Mouse (Mus musculus): ENCODE measurements at regions not wholly inside any gene's neighbourhood (a gene's known extent, or its start where the extent isn't known, plus 50 kb on each side); places are given as distances from the start of the nearest gene placed in this dataset.

DNA sequence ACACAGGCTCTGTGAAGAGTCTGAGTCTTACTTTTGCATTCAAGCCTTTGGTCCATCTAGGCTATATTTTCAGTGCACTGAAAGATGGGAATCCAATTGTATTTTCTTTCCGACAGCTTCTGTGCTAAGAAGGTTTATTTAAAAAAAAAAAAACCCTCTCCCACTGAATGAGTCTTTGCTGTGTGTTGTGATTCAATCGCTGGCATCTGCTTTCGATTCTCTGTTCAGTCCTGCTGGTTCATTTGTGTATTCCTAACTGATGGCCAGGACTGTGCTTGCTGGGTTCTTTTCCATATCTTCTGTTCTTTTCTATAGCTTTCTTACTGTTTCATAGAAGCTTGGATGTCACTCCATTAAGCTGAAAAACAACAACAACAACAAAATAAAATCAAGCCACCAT is 132.9 kb downstream of the Tex36 start:
- no peak for ATAC-seq (ENCODE audit: low TSS enrichment)

DNA sequence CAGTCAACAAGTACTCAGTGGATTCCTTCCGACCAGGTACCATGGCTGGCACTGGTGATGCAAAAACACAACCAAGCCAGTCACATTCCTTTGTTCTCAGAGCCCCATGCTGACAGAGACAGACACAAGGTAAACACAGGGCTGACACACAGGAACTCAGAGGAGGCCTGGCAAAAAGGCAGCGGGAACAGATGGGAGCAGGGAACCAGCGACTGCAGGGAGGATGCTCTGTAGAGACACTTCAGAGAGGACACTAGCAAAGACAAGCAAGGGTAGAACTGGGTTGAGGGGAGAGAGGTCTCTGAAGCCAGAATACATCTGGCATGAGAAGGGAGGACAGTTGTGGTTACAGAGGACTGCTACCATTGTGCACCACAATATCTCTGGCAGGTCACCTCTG is 133.6 kb downstream of the Tex36 start:
- no peak for ATAC-seq (ENCODE audit: low TSS enrichment)

- no peak for ATAC-seq (ENCODE audit: low TSS enrichment)
Measured at GRCm38 (mm10) chr7:133467579-133467978, 134.4 kb downstream of the Tex36 start.

- ATAC-seq (ENCODE audit: low TSS enrichment), result no peak
Measured at GRCm38 (mm10) chr7:133459306-133459705, 142.7 kb downstream of the Tex36 start.

GRCm38 (mm10) chr7:133457436-133458324 is 144.3 kb downstream of the Tex36 start:
- ATAC-seq (ENCODE audit: low TSS enrichment), result no peak

DNA sequence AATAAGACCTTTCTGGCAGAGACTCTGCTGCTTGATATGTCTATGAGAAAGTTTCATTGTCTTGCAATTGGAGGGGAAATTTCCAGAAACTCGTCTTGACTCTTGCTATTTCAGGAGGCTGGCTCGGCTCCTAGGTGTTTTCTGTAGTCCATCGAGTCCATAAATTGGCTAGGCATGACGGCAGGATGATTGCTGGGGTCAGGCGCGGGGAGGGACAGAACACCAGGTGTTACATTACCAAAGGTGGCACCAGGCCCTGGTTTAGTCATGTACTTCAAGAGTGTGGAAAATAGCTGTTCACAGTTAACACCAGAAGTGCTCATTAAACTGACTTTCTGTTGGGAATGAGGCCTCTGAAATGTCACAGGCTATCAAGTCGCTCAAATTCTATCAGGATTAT is 151.7 kb downstream of the Tex36 start:
- ATAC-seq (ENCODE audit: low TSS enrichment), result no peak

DNA sequence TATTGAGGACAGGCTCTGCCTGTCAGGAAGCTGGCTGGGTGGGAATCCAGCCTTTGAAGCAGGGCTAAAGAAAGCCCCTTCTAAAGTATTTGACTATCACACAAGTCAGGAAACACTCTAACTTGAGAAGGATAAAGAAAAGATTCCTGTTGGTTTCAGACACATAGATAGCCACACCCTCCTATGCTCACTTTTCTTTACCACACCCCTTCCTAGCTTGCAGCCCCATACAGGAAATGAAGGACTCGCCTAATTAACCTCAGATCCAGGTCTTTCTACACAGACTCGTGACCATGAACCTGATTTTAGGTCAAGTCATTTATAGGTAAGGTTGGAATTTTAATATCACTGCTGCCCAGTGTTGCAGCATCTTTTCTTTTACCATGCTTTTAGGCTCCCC is 154.9 kb downstream of the Tex36 start:
- ATAC-seq (ENCODE audit: low TSS enrichment), result no peak

DNA sequence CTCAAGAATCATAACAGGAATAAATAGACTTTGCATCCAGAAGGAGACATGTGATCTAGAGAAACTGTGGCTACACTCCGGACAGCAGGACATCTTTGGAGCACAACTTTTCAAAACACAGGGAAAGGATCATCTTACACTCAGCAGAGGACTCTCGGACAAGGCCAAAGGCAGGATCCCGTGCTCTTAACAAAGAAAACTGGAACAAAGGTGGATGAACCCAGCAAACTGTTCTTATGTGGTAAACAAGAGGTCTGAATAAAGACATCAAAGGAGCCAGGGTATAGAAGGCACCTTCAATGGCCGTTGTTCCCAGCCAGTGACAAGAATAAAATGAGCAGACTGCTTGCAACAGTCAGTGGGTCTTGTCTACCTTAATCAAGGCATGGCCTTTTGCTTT is 160.3 kb downstream of the Tex36 start:
- no peak for ATAC-seq (ENCODE audit: low TSS enrichment)

DNA sequence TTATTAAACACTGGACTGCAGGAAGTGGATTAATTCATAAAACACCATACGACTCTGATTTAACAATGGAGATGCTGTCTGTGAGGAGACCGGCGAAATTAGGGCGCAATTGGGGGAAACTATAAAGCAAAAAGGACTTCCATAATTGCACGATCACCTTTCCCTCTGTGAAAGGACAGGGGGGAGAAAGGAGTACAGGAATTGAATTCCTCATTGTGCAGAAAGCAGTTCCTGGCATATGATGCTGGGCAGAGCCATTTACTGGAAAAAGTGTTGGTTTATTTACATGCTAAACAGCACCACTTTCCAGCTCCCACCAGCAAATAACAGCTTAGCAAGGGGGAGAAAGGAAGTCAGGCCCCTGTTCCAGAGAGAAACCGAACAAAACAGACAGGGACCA is 160.8 kb downstream of the Tex36 start:
- no peak for ATAC-seq (ENCODE audit: low TSS enrichment)

DNA sequence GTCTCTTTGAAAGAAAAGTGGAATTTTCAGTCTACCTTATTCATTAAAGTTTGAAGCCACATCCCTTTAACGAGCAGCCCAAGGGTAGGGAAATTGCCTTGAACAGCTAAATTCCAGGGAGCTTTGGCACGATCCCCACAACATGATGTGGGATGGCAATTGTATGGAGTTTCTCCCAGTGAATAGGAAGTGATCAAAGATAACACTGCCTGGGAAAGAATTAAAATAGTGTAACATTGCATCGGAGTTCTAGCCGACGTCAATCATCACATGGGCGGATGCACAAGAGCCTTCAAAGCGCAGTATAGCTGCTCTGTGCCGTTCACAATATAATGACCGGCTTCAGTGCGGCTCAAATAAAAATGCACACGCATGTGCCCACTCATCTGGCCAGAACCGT is 161.2 kb downstream of the Tex36 start:
- ATAC-seq (ENCODE audit: low TSS enrichment), result no peak

- ATAC-seq (ENCODE audit: low TSS enrichment), result no peak
Measured at GRCm38 (mm10) chr7:133440086-133440485, 161.9 kb downstream of the Tex36 start.

DNA sequence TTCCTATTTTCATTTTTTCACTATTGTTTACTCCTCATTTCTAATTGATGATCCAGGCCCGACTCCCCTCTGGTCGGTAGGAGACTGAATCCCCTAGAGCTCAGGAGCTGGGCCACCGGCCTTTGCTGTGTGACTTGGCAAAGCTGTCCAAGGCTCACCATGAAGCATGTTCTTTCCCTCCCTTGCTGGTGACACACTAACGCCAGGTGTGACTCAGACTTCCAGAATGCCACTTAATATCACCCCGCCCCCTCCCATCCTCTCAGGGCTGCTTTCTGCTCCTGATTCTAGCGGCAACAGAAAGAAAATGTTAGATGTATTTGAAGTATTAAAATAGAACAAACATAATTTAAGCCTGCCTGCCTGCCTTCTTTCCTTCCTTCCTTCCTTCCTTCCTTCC is 163.3 kb downstream of the Tex36 start:
- no peak for ATAC-seq (ENCODE audit: low TSS enrichment)

DNA sequence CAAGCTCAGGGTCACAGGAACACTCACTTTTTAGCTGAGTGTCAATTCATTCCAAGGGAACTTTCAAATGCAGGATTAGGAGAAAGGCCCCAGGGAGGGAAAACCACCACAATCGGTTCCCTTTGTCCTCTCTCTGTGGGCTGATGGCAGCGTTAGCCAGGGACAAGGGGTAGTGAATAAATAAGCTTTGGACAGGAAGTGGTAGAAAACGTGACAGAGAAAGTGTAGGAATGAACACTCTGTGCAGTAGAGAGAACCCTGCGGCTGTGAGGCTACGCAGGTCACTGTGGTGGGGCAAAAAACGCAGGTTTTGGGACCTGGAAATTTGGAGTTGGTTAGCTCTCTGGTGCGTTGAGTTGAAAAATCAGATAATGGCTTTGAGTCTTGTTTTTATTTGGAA is 164.1 kb downstream of the Tex36 start:
- ATAC-seq (ENCODE audit: low TSS enrichment), result no peak

DNA sequence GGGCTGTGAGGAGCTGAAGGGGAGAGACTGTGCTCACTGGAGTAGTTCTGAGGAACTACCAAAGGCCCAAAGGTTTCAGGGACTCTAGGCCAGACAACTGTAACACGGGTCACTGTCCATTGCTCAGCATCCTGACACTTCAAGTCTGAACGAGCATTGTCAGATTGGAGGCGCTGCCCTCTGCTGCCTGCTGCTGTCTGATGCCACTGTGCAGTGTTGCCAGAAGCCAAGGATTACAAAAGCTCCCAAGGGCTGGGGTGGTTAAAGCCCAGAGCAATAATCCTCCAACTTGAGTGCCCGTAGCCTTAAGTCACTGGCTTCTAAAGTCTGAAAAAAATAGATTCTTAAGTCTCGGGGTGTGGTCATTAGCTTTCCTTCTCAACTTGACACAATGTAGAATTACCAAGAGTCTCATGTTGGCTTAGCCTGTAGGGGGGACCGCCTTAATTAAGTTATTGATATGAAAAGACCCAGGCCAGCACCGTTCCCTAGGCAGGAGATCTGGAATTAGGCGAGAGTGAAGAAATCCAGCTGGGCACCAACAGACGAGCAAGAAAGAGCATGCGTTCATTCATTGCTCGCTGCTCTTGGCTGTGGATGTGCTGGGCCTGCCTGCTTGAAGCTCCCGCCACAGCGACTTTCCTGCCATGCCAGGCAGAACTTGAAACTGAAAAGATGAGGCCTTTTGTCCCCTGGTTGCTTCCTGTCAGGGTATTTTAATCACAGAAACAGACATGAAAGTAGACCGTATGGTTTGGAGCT is 166.2 kb downstream of the Tex36 start:
- no peak for ATAC-seq (ENCODE audit: low TSS enrichment)

DNA sequence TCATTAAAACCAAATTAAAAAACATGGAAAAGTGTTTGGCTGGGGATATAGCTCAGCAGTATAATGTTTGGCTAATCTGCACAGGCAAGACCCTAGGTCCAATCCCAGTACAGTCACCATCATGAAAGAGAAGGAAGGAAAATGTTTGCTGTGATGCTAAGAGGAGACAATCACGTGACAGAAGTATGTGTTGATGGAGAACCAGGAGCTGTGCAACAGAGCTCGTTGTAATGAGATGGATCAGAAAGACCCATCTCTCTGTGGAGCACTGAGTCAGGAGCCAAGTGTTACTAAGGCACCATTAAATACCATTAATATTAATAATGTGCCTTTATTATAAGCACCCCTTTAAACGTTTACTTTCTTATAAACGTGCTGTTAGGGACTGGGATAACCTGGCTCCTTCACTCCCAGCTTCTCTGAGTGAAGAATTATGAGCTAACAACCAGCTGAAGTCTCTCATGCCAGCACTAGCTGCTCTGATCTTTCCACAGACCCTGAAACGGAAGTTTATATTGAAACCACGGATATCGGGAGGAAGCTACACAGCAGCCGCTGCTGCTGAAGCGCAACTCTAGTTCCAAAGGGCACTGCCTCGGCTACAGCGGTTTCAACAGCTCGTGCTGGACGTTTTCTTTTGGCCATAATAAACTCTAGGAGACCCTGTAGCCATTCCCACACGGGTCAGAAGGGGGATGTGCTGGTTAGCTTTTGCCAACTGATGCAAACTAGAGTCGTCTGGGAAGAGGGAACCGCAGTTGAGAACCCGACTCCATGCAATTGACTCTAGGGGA is 167.7 kb downstream of the Tex36 start:
- no peak for ATAC-seq (ENCODE audit: low TSS enrichment)

DNA sequence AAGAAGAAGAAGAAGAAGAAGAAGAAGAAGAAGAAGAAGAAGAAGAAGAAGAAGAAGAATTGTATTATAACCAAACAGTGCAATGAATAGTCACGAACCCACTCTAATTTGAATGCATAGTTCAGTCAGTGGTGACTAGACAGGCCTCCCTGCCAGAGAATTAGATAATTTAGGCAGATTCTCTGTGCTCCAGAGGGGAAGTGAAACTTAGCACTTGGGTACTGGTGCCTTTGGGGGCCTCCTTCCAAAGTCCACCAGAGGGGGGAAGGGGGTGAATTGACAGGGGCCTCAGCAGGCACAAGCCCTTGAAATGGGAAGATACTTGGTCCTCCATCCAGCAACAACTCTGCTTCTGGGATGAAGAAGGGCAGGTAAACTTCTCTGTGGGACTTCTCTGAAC is 169.6 kb downstream of the Tex36 start:
- no peak for ATAC-seq (ENCODE audit: low TSS enrichment)

DNA sequence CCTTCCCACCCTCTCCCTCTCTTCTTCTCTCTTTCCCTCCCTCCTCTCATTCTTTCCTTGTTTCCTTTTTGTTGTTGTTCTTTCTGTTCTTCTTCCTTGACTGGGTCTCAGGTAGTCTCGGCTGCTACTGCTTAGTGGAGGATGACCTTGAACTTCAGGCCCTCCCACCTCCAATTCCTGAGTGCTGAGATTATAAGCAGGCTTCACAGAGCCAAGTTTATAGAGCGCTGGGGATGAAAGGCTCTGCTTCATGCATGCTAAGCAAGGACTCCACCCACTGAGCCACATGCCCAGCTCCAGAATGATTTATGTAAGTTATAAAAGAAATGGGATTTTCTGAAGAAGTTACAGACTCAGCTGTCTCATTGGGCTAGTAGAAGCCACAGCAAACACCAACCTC is 199.9 kb downstream of the Tex36 start:
- ATAC-seq (ENCODE audit: low TSS enrichment), result no peak

DNA sequence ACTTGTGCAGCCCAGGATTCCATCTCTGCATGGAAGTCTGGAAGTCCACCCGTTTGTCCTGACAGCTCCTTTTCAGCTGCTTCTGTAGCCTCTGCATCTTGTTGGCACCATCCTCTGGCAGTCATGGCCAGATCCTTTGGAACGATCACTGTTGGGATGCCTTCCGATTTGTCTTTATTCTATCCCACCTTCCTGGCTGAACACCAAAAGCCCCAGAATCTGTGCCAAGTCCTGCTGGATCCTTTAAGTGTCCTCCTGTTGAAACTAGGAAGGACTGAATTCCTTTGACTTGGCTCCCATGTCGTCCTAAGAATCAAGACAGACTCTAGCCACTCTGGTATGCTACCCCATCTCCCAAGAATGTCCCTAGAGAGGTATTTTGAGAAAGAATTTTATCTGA is 201.3 kb downstream of the Tex36 start:
- no peak for ATAC-seq (ENCODE audit: low TSS enrichment)

GRCm38 (mm10) chr7:133388716-133389115 is 213.2 kb downstream of the Tex36 start:
- no peak for ATAC-seq (ENCODE audit: low TSS enrichment)

DNA sequence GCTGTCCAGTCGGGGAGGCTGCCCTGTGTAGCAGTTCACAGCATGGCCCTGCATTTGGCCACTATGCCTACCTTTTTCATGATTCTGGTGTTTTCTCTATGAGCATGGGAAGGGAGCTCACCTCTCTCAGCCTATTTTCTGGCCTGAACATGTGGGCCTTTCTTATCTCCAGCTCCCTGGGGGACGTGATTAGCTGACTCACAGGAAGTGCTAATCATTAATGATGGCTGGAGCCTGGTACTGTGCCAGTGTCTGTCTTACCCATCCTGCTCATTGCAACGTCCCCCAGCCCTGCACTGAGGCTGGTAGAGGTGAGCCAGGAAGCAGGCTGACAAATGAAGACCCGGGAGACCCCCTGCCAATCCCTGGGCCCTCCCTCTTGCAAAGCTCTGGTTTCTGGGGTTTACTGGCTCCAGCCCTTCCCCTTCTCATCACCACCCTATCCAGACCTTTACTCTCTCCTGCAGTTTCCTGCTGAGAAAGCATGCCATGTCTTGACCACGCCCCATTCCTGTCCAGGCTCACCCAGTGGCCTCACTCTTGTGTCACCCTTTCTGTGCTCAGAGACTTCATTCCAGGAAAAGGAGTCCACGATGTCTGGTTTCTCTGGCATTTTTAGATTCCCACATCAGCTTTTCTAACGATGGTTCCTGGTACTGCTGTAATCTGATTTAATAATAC is 219.8 kb downstream of the Tex36 start:
- ATAC-seq (ENCODE audit: low TSS enrichment), result no peak

GRCm38 (mm10) chr7:133379373-133379772 is 222.6 kb downstream of the Tex36 start:
- ATAC-seq (ENCODE audit: low TSS enrichment), result no peak

GRCm38 (mm10) chr7:133378338-133378737 is 223.6 kb downstream of the Tex36 start:
- ATAC-seq (ENCODE audit: low TSS enrichment), result no peak
